Mouse (Mus musculus): Measurements from ENCODE around the gene Zfp324.

- TF ChIP-seq CTCF (IDR thresholded peaks at IDR 0.05; ENCODE audit: control insufficient read depth, insufficient read depth, insufficient replicate concordance, low read depth, low read length) (peak; percentile 58; the same call in 1 of the 2 replicates), POLR2A (IDR thresholded peaks at IDR 0.05; ENCODE audit: control insufficient read depth, low read depth, low read length) (peak; percentile 79)
Measured at GRCm38 (mm10) chr7:12921705-12922465, 43.8 kb upstream of the Zfp324 start, which contains the start of gene Rps5.

All from testis, adult 2 months (tissue).